Mouse (Mus musculus) thymus, adult 2 months (tissue): Measurements from ENCODE around the gene Commd1.

Experiments
- CTCF ChIP-seq: fragments of 200-500 bp; IDR thresholded peaks from 2 replicates; pipeline ENCODE4 v1.5.1; 2012; ENCODE audit warnings: mild to moderate bottlenecking, control low read depth, low read length, moderate library complexity, borderline replicate concordance; ENCODE audit not compliant: control insufficient read depth, poor library complexity, insufficient read depth; ENCODE audit errors: extremely low read depth
- POLR2A ChIP-seq: fragments of 200-500 bp; IDR thresholded peaks from 2 replicates; pipeline ENCODE4 v1.6.1; 2012; ENCODE audit warnings: mild to moderate bottlenecking, low read length, control low read depth, moderate library complexity; ENCODE audit not compliant: control insufficient read depth, poor library complexity, insufficient read depth; ENCODE audit errors: extremely low read depth

DNA sequence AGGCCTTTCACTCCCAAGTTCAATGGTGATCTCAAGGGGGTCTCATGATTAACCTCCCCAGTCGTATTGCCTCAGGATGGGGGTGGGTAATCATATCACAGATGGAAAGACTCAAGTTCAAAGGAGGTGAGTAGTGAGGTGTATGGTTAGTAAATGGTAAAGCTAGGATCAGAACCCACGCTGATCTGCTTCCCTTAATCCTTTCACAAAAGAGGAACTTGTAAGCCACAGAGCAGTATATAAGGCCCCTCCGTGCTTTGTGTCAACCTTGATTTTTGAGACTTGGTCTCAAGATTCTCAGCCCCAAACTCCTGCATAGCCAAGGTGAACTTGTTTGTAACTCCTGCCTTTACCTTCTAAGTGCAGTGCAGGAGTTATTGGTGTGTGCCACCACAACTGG lies 42.0 kb upstream of the Commd1 start:
- no peak for TF ChIP-seq POLR2A
- TF ChIP-seq CTCF, result no peak
